Mouse (Mus musculus): ENCODE measurements around the gene Gria1. TPM values are rescaled to one million over a fixed set of nuclear protein-coding genes. Genes with fewer than 3 reads are reported as not detected.

The Gria1 gene
- polyA plus RNA-seq (2015; fragmentation: Illumina TruSeq; extraction: RNeasy Lipid Tissue Mini Kit (QIAGEN cat#74804); ENCODE audit: insufficient read depth, low replicate concordance): 0.21 TPM

DNA sequence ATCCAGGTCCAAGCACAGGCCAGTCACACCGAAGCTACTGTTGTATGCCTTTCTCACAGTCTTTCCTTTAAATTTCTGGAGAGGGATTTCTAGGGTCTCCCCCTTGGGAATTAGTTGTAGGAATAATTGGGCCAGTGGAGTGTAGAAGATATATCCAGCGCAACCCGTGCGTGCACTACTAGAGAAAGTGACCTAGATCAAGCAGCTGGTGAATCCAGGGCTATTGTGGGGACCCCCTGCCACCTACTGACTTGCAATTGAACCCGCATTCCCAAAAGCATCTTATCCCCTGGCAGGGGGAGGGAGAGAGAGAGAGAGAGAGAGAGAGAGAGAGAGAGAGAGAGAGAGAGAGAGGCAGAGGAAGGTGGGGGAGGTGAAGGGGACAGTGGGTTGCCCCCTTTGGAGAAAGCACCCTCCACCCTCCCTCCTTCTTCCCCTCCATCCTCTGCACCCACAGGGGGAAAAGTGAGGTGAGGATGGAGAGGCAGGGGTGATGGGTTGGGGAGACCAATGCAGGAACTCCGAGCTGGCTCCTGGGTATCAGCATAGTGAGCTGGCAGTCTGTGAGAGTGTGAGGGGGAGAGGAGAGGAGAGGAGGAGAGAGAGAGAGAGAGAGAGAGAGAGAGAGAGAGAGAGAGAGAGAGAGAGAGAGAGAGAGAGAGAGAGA, at the start of gene Gria1:
Gria1 (plus strand) TSS at position 364 of the 667 bp plus-strand sequence.

All from spleen, adult 10 weeks (tissue).